19 mouse cellular contexts compared by ENCODE assay signal in the genomic region with DNA sequence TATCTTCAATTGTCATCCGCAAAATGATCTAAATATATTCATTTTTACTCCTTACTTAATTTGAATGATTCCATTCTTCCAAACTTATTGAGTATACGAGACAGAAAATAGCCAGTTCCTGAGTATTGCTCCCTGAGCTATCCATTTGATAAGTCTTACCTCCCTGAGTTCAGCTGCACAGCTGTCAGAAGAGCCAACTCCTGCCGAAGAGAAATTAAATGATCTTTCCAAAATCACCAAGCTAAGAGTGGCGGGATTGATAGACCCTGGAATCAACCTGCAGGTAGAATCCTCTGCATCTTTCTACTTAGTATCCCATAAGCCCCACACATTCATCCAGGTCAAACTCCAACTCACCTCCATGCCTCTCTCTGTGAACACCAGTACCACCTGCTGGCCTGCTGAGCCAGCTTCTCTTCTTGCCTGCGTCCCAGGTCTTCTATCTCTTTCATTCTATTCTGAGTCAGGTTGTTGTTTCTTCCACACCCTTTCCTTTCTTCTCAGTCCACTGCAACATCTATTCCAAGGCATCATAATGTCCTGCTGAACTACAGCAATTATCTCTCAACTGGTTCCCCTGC.
DNase-seq lines count a peak whose midpoint lies in the region; ATAC-seq and TF ChIP-seq lines count a peak whose summit lies in the region.
"Had no signal": no experiment of that assay in that cellular context is flagged by ENCODE, and none has a peak within 500 bp of the region (broad histone marks: within the 10 kb centered on the region; RNA-seq: fewer than 3 reads in every experiment).

No protein-coding gene starts in this region.

- no peaks in the 10 kb centered on the region for H3K27me3 ChIP-seq in kidney, adult 2 months (replicated peaks; ENCODE audit: control insufficient read depth, insufficient read depth, low read length)
- H3K27me3 ChIP-seq in kidney, embryonic 15.5 days: no peaks in the 10 kb centered on the region
- H3K27me3 ChIP-seq in thymus, adult 2 months (ENCODE audit: control insufficient read depth, insufficient read depth, low read length): no peaks in the 10 kb centered on the region
- no peaks in the 10 kb centered on the region for H3K27me3 ChIP-seq in stomach, postnatal 0 days (ENCODE audit: control insufficient read depth, insufficient read depth, low read length)
- H3K27me3 ChIP-seq: forebrain, embryonic 15.5 days; heart, embryonic 15.5 days; midbrain, embryonic 12.5 days; Patski had no signal

- ATAC-seq in kidney, embryonic 15.5 days (replicated peaks; ENCODE audit: low FRiP score): no peak
- ATAC-seq in stomach, postnatal 0 days (ENCODE audit: low FRiP score, low TSS enrichment): no peak
- ATAC-seq: forebrain, embryonic 15.5 days; hindbrain, postnatal 0 days; Patski had no signal

- peaks cover 10% of the 10 kb centered on the region; the same call in 1 of the 2 replicates for H3K4me1 ChIP-seq in kidney, adult 2 months (ENCODE audit: control insufficient read depth, insufficient read depth, low read length)
- H3K4me1 ChIP-seq in kidney, embryonic 15.5 days: peaks cover 14% of the 10 kb centered on the region
- H3K4me1 ChIP-seq in thymus, adult 2 months (replicated peaks; ENCODE audit: control insufficient read depth, insufficient read depth, low read length): peaks cover 9% of the 10 kb centered on the region
- peaks cover 5% of the 10 kb centered on the region for H3K4me1 ChIP-seq in stomach, postnatal 0 days (replicated peaks; ENCODE audit: control insufficient read depth, insufficient read depth)

- no peak overlapping the region for H3K4me2 ChIP-seq in kidney, embryonic 15.5 days
- no peak overlapping the region for H3K4me2 ChIP-seq in stomach, postnatal 0 days (replicated peaks; ENCODE audit: low read depth)
- H3K4me2 ChIP-seq: forebrain, embryonic 15.5 days; heart, embryonic 15.5 days; lung, embryonic 14.5 days; midbrain, embryonic 12.5 days had no signal

- no peaks in the 10 kb centered on the region for H3K36me3 ChIP-seq in kidney, adult 2 months (ENCODE audit: control insufficient read depth, insufficient read depth, low read length)
- H3K36me3 ChIP-seq in kidney, embryonic 15.5 days: no peaks in the 10 kb centered on the region
- H3K36me3 ChIP-seq in thymus, adult 2 months (ENCODE audit: control insufficient read depth, insufficient read depth, low read length): no peaks in the 10 kb centered on the region
- no peaks in the 10 kb centered on the region for H3K36me3 ChIP-seq in stomach, postnatal 0 days (ENCODE audit: control insufficient read depth, insufficient read depth, low read length)
- H3K36me3 ChIP-seq: forebrain, embryonic 15.5 days; heart, embryonic 15.5 days; midbrain, embryonic 12.5 days had no signal

- TF ChIP-seq EP300 in stomach, postnatal 0 days (optimal IDR thresholded peaks at IDR 0.05): no peak

- peak; percentile 79 for TF ChIP-seq CTCF in kidney, adult 2 months (conservative IDR thresholded peaks at IDR 0.05; ENCODE audit: insufficient read depth, insufficient read length, low read depth, low read length)
- no peak for TF ChIP-seq CTCF in thymus, adult 2 months (IDR thresholded peaks at IDR 0.05; ENCODE audit: borderline replicate concordance, control insufficient read depth, extremely low read depth, insufficient read depth, low read length, poor library complexity)
- TF ChIP-seq CTCF in stomach, postnatal 0 days (IDR thresholded peaks at IDR 0.05; ENCODE audit: low read depth): peak; percentile 69

- H3K9ac ChIP-seq in kidney, embryonic 15.5 days: no peak overlapping the region
- no peak overlapping the region for H3K9ac ChIP-seq in stomach, postnatal 0 days (ENCODE audit: low read length)
- H3K9ac ChIP-seq: forebrain, embryonic 15.5 days; heart, embryonic 15.5 days; lung, embryonic 14.5 days; midbrain, embryonic 12.5 days had no signal

- peak; percentile 23 to 42 for DNase-seq in adrenal gland, postnatal 36 days
- DNase-seq in adrenal gland, postnatal 25 days: no peak
- peak; percentile 63 for DNase-seq in kidney, adult 2 months
- DNase-seq in thymus, postnatal 4 days: peak; percentile 14
- DNase-seq in thymus, adult 2 months: no peak
- DNase-seq in stomach, postnatal 0 days (ENCODE audit: low spot score): peak; percentile 24
- no peak for DNase-seq in layer of hippocampus, adult 11-12 months (ENCODE audit: low spot score)
- DNase-seq: cerebellum, adult 11 months; layer of hippocampus, adult 9-11 months; left cerebral cortex, postnatal 4 days; lung, embryonic 14.5 days; spleen, adult 18-20 months; thymus, adult 18-20 months had no signal

- no peak overlapping the region for H3K4me3 ChIP-seq in kidney, adult 2 months (ENCODE audit: insufficient read depth, low read depth, low read length)
- no peak overlapping the region for H3K4me3 ChIP-seq in kidney, embryonic 15.5 days (replicated peaks)
- H3K4me3 ChIP-seq in thymus, adult 2 months (ENCODE audit: control insufficient read depth, insufficient read depth, low read length): no peak overlapping the region
- no peak overlapping the region for H3K4me3 ChIP-seq in stomach, postnatal 0 days (ENCODE audit: low read depth, low read length)
- H3K4me3 ChIP-seq: forebrain, embryonic 15.5 days; heart, embryonic 15.5 days; midbrain, embryonic 12.5 days had no signal

- no peak overlapping the region for H3K27ac ChIP-seq in kidney, adult 2 months (ENCODE audit: insufficient read depth, low read depth, low read length)
- no peak overlapping the region for H3K27ac ChIP-seq in kidney, embryonic 15.5 days
- no peak overlapping the region for H3K27ac ChIP-seq in thymus, adult 2 months (ENCODE audit: control insufficient read depth, insufficient read depth, low read length)
- H3K27ac ChIP-seq in stomach, postnatal 0 days (replicated peaks): no peak overlapping the region
- H3K27ac ChIP-seq: forebrain, embryonic 15.5 days; heart, embryonic 15.5 days; hindbrain, postnatal 0 days; midbrain, embryonic 12.5 days had no signal

- 77% methylated on average over 5 of the region's 5 CpGs for WGBS in kidney, adult 2 months
- WGBS in kidney, embryonic 15.5 days: 84% methylated on average over 5 of the region's 5 CpGs
- WGBS in thymus, adult 2 months: 90% methylated on average over 5 of the region's 5 CpGs
- 82% methylated on average over 5 of the region's 5 CpGs for WGBS in stomach, postnatal 0 days

- TF ChIP-seq POLR2A in kidney, adult 2 months (IDR thresholded peaks at IDR 0.05; ENCODE audit: low read depth, low read length): no peak
- TF ChIP-seq POLR2A in thymus, adult 2 months (IDR thresholded peaks at IDR 0.05; ENCODE audit: control insufficient read depth, extremely low read depth, insufficient read depth, low read length, poor library complexity): no peak

- H3K9me3 ChIP-seq in kidney, embryonic 15.5 days (replicated peaks): no peaks in the 10 kb centered on the region
- H3K9me3 ChIP-seq in stomach, postnatal 0 days (ENCODE audit: control insufficient read depth, low read length): no peaks in the 10 kb centered on the region
- H3K9me3 ChIP-seq: forebrain, embryonic 15.5 days; heart, embryonic 15.5 days; midbrain, embryonic 12.5 days had no signal

Comparison
In these comparisons a context has a peak if more than half of its experiments do, and no peak if none do; other contexts are left out.
1. DNase-seq: peak in adrenal gland, postnatal 36 days (2 of 2), kidney, adult 2 months (single experiment), thymus, postnatal 4 days (single experiment) and stomach, postnatal 0 days (single experiment); none in adrenal gland, postnatal 25 days (single experiment), thymus, adult 2 months (single experiment) and layer of hippocampus, adult 11-12 months (single experiment).